In the genomic region with DNA sequence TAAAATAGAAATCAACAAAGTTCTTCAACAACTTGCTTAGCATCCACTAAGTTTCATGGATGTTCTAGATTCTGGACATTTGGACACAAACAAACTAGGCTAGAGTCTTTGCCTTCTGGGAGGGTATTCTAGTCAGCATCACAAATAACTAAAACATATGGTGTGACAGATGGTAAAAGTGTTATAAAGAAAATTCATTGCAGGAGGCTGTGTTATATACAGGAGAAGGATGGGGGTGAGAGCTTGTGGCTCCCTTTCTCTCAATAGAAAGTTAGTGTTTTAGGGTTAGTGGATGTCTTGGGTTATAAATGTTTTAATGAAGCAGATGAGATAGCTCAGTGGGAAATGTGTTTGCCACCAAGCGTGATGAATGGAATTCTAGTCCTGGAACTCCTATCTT, we compare ENCODE assay signal across 26 mouse cellular contexts. TPM values are rescaled to one million over a fixed set of nuclear protein-coding genes. Genes with fewer than 3 reads are reported as not detected.
A peak's percentile ranks its signal among the peaks of the same experiment; 100 is the strongest.
DNase-seq lines count a peak whose midpoint lies in the region; ATAC-seq and TF ChIP-seq lines count a peak whose summit lies in the region.
"Had no signal": no experiment of that assay in that cellular context is flagged by ENCODE, and none has a peak within 500 bp of the region (broad histone marks: within the 10 kb centered on the region; RNA-seq: fewer than 3 reads in every experiment).

No protein-coding gene starts in this region.

- no peak overlapping the region for H3K4me3 ChIP-seq in forebrain, embryonic 12.5 days (replicated peaks)
- no peak overlapping the region for H3K4me3 ChIP-seq in forebrain, postnatal 0 days (ENCODE audit: low read depth, low read length)
- no peak overlapping the region for H3K4me3 ChIP-seq in neural tube, embryonic 14.5 days (ENCODE audit: low read depth, low read length)
- no peak overlapping the region for H3K4me3 ChIP-seq in forebrain, embryonic 15.5 days
- no peak overlapping the region for H3K4me3 ChIP-seq in midbrain, embryonic 13.5 days (replicated peaks)
- no peak overlapping the region for H3K4me3 ChIP-seq in heart, adult 2 months
- H3K4me3 ChIP-seq: heart, embryonic 13.5 days; hindbrain, embryonic 12.5 days; left cerebral cortex, adult 2 months; liver, embryonic 15.5 days; lung, embryonic 15.5 days; midbrain, embryonic 15.5 days had no signal

- no peaks in the 10 kb centered on the region for H3K27me3 ChIP-seq in forebrain, embryonic 12.5 days
- H3K27me3 ChIP-seq in forebrain, postnatal 0 days (ENCODE audit: insufficient read depth, low read length): no peaks in the 10 kb centered on the region
- H3K27me3 ChIP-seq in neural tube, embryonic 14.5 days (ENCODE audit: control insufficient read depth, insufficient read depth, low read length): no peaks in the 10 kb centered on the region
- no peaks in the 10 kb centered on the region for H3K27me3 ChIP-seq in forebrain, embryonic 15.5 days
- H3K27me3 ChIP-seq in midbrain, embryonic 13.5 days: no peaks in the 10 kb centered on the region
- H3K27me3 ChIP-seq in heart, adult 2 months (ENCODE audit: control insufficient read depth, insufficient read depth, low read length): no peaks in the 10 kb centered on the region
- H3K27me3 ChIP-seq: heart, embryonic 13.5 days; hindbrain, embryonic 12.5 days; liver, embryonic 15.5 days; lung, embryonic 15.5 days; midbrain, embryonic 15.5 days had no signal

- no peak for TF ChIP-seq POLR2A in heart, adult 2 months (IDR thresholded peaks at IDR 0.05; ENCODE audit: insufficient read depth, low read depth, low read length)

- intact Hi-C loops in heart, adult 2 months (cut with DNase I): no loop called here

- H3K9me3 ChIP-seq in forebrain, embryonic 12.5 days: no peaks in the 10 kb centered on the region
- no peaks in the 10 kb centered on the region for H3K9me3 ChIP-seq in forebrain, postnatal 0 days (ENCODE audit: low read length)
- H3K9me3 ChIP-seq in neural tube, embryonic 14.5 days (ENCODE audit: control insufficient read depth, low read length): no peaks in the 10 kb centered on the region
- H3K9me3 ChIP-seq in forebrain, embryonic 15.5 days: no peaks in the 10 kb centered on the region
- H3K9me3 ChIP-seq in midbrain, embryonic 13.5 days: no peaks in the 10 kb centered on the region
- H3K9me3 ChIP-seq: heart, embryonic 13.5 days; hindbrain, embryonic 12.5 days; liver, embryonic 15.5 days; lung, embryonic 15.5 days; midbrain, embryonic 15.5 days had no signal

- no peak for DNase-seq in forebrain, postnatal 0 days
- no peak for DNase-seq in neural tube, embryonic 10.5 days (ENCODE audit: extremely low spot score, low spot score)
- no peak for DNase-seq in heart, adult 2 months
- DNase-seq: adrenal gland, postnatal 25 days; gastrocnemius, postnatal 14 days; heart, adult 11 months; heart, postnatal 14 days; kidney, adult 11 months; layer of hippocampus, adult 9-11 months; left cerebral cortex, postnatal 4 days; liver; lung, postnatal 36 days; right cerebral cortex, postnatal 25 days; spleen, adult 18-20 months had no signal

- TF ChIP-seq EP300 in heart, adult 2 months (IDR thresholded peaks at IDR 0.05; ENCODE audit: insufficient read depth, low read depth, low read length): no peak

- 67% methylated on average over 1 of the region's 1 CpGs for WGBS in forebrain, embryonic 12.5 days
- 45% methylated on average over 1 of the region's 1 CpGs for WGBS in forebrain, postnatal 0 days
- 27% methylated on average over 1 of the region's 1 CpGs for WGBS in neural tube, embryonic 14.5 days
- 33% methylated on average over 1 of the region's 1 CpGs for WGBS in forebrain, embryonic 15.5 days
- WGBS in midbrain, embryonic 13.5 days: 34% methylated on average over 1 of the region's 1 CpGs
- 52% methylated on average over 1 of the region's 1 CpGs for WGBS in heart, adult 2 months

- no peaks in the 10 kb centered on the region for H3K4me1 ChIP-seq in forebrain, embryonic 12.5 days
- H3K4me1 ChIP-seq in forebrain, postnatal 0 days (ENCODE audit: insufficient read depth): no peaks in the 10 kb centered on the region
- no peaks in the 10 kb centered on the region for H3K4me1 ChIP-seq in neural tube, embryonic 14.5 days (ENCODE audit: control insufficient read depth, insufficient read depth, low read length)
- peaks cover 3% of the 10 kb centered on the region; the same call in 1 of the 2 replicates for H3K4me1 ChIP-seq in forebrain, embryonic 15.5 days
- no peaks in the 10 kb centered on the region; the same call in 1 of the 2 replicates for H3K4me1 ChIP-seq in midbrain, embryonic 13.5 days (replicated peaks)
- H3K4me1 ChIP-seq in heart, adult 2 months (ENCODE audit: control insufficient read depth, insufficient read depth, low read length): no peaks in the 10 kb centered on the region
- H3K4me1 ChIP-seq: heart, embryonic 13.5 days; hindbrain, embryonic 12.5 days; liver, embryonic 15.5 days; lung, embryonic 15.5 days; midbrain, embryonic 15.5 days had no signal

- no peak for TF ChIP-seq CTCF in forebrain, postnatal 0 days (IDR thresholded peaks at IDR 0.05; ENCODE audit: low read depth)
- TF ChIP-seq CTCF in heart, adult 2 months (IDR thresholded peaks at IDR 0.05): no peak

- H3K9ac ChIP-seq in forebrain, embryonic 12.5 days: no peak overlapping the region
- H3K9ac ChIP-seq in forebrain, postnatal 0 days: no peak overlapping the region
- H3K9ac ChIP-seq in neural tube, embryonic 14.5 days (replicated peaks; ENCODE audit: low read depth, low read length): no peak overlapping the region
- H3K9ac ChIP-seq in forebrain, embryonic 15.5 days (replicated peaks): no peak overlapping the region
- H3K9ac ChIP-seq in midbrain, embryonic 13.5 days (replicated peaks): no peak overlapping the region
- no peak overlapping the region for H3K9ac ChIP-seq in heart, adult 2 months (ENCODE audit: low read depth, low read length)
- H3K9ac ChIP-seq: heart, embryonic 13.5 days; hindbrain, embryonic 12.5 days; liver, embryonic 15.5 days; lung, embryonic 15.5 days; midbrain, embryonic 15.5 days had no signal

- H3K4me2 ChIP-seq in forebrain, embryonic 12.5 days: no peak overlapping the region
- H3K4me2 ChIP-seq in forebrain, postnatal 0 days (ENCODE audit: low read depth): no peak overlapping the region
- H3K4me2 ChIP-seq in neural tube, embryonic 14.5 days (ENCODE audit: low read depth, low read length): no peak overlapping the region
- H3K4me2 ChIP-seq in forebrain, embryonic 15.5 days (replicated peaks): no peak overlapping the region
- no peak overlapping the region for H3K4me2 ChIP-seq in midbrain, embryonic 13.5 days (replicated peaks)
- H3K4me2 ChIP-seq: heart, embryonic 13.5 days; hindbrain, embryonic 12.5 days; liver, embryonic 15.5 days; lung, embryonic 15.5 days; midbrain, embryonic 15.5 days had no signal

- peak; percentile 33; the same call in 1 of the 2 replicates for ATAC-seq in forebrain, embryonic 12.5 days (ENCODE audit: low FRiP score)
- ATAC-seq in forebrain, postnatal 0 days: no peak
- peak; percentile 44; the same call in 1 of the 2 replicates for ATAC-seq in neural tube, embryonic 14.5 days (ENCODE audit: low read depth)
- ATAC-seq in forebrain, embryonic 15.5 days (replicated peaks): peak; percentile 61
- no peak for ATAC-seq in midbrain, embryonic 13.5 days
- ATAC-seq: midbrain, embryonic 15.5 days had no signal

- H3K27ac ChIP-seq in forebrain, embryonic 12.5 days: no peak overlapping the region
- H3K27ac ChIP-seq in forebrain, postnatal 0 days (ENCODE audit: low read depth, low read length): no peak overlapping the region
- H3K27ac ChIP-seq in neural tube, embryonic 14.5 days (ENCODE audit: low read depth, low read length): no peak overlapping the region
- no peak overlapping the region for H3K27ac ChIP-seq in forebrain, embryonic 15.5 days (replicated peaks)
- H3K27ac ChIP-seq in midbrain, embryonic 13.5 days: no peak overlapping the region
- no peak overlapping the region for H3K27ac ChIP-seq in heart, adult 2 months
- H3K27ac ChIP-seq: heart, embryonic 13.5 days; hindbrain, embryonic 12.5 days; left cerebral cortex, adult 2 months; liver, embryonic 15.5 days; lung, embryonic 15.5 days; midbrain, embryonic 15.5 days had no signal

- no peaks in the 10 kb centered on the region for H3K79me2 ChIP-seq in heart, adult 2 months (replicated peaks; ENCODE audit: control insufficient read depth, insufficient read depth, low read length)

- H3K36me3 ChIP-seq in forebrain, embryonic 12.5 days (replicated peaks): no peaks in the 10 kb centered on the region
- no peaks in the 10 kb centered on the region for H3K36me3 ChIP-seq in forebrain, postnatal 0 days (ENCODE audit: insufficient read depth)
- H3K36me3 ChIP-seq in neural tube, embryonic 14.5 days (ENCODE audit: control insufficient read depth, insufficient read depth, low read length): no peaks in the 10 kb centered on the region
- H3K36me3 ChIP-seq in forebrain, embryonic 15.5 days: peaks cover 2% of the 10 kb centered on the region; the same call in 1 of the 2 replicates
- no peaks in the 10 kb centered on the region for H3K36me3 ChIP-seq in midbrain, embryonic 13.5 days
- H3K36me3 ChIP-seq in heart, adult 2 months (ENCODE audit: control insufficient read depth, insufficient read depth, low read length): no peaks in the 10 kb centered on the region
- H3K36me3 ChIP-seq: heart, embryonic 13.5 days; hindbrain, embryonic 12.5 days; liver, embryonic 15.5 days; lung, embryonic 15.5 days; midbrain, embryonic 15.5 days had no signal

RNA-seq across cellular contexts. Expression of a gene that starts 13.1 kb away (rescaled TPM):
- polyA plus RNA-seq in forebrain, embryonic 12.5 days (2016; fragmentation: Nextera tagmentation; extraction: Ambion mirVana): 2.9 and 3.0 TPM in 2 replicates
- total RNA-seq in forebrain, postnatal 0 days (2014; rRNA removed): 34.5 and 38.8 TPM in 2 replicates
- polyA plus RNA-seq in forebrain, postnatal 0 days (2015; fragmentation: Nextera tagmentation; extraction: Ambion mirVana): 3.7 and 8.8 TPM in 2 replicates
- polyA plus RNA-seq in neural tube, embryonic 14.5 days (2014; fragmentation: Nextera tagmentation; extraction: Ambion mirVana): 21.9 and 27.2 TPM in 2 replicates
- 7.4 and 8.0 TPM in 2 replicates for polyA plus RNA-seq in forebrain, embryonic 15.5 days (2015; fragmentation: Nextera tagmentation; extraction: Ambion mirVana)
- 7.2 and 7.4 TPM in 2 replicates for polyA plus RNA-seq in midbrain, embryonic 13.5 days (2015; fragmentation: Nextera tagmentation; extraction: Ambion mirVana)
- total RNA-seq in heart, adult 2 months (2021): under 1 TPM; 0.13 to 0.25 TPM
- polyA plus RNA-seq in heart, adult 2 months (2012; rRNA removed): 0.12 and 0.14 TPM in 2 replicates
- total RNA-seq: megakaryocyte-erythroid progenitor cell, adult 5-6 weeks; neutrophil, adult 5-6 weeks had no signal
- polyA plus RNA-seq: liver, embryonic 15.5 days had no signal

Comparison
In these comparisons a context has a peak if more than half of its experiments do, and no peak if none do; other contexts are left out.
1. ATAC-seq: peak in forebrain, embryonic 12.5 days (single experiment), neural tube, embryonic 14.5 days (single experiment) and forebrain, embryonic 15.5 days (single experiment); none in forebrain, postnatal 0 days (single experiment) and midbrain, embryonic 13.5 days (single experiment).